Mouse (Mus musculus) ovary, adult 18-20 months (tissue): Measurements from ENCODE around the gene Tlr4.

ENCODE experiments used
- DNase-seq: peaks from one replicate; pipeline ENCODE4 v3.0.0; 2022; ENCODE audit warnings: low spot score, mixed read lengths

Tlr4 gene

DNA sequence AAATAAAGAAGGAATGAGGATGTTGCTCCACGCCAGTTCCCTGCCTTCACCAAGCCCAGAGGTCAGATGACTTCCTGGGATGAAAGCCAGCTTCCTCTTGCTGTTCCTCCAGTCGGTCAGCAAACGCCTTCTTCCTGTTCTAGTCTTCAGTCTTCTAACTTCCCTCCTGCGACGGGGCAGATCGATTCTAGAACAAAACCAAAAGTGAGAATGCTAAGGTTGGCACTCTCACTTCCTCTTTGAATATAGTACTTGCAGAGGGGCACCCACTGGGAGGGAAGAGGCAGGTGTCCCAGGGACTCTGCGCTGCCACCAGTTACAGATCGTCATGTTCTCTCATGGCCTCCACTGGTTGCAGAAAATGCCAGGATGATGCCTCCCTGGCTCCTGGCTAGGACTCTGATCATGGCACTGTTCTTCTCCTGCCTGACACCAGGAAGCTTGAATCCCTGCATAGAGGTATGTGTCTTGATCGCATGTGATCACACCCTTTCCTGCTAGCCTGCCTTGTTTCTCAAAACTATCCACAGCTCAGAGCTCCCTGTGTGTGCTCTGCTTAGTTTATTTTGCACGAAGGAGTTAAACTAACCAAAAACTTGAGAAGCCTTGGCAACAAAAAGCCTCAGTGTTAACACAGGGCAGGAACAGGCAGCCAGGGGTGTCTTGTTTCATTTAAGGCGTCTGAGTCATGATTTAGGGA lies at the start of gene Tlr4:
Gene Tlr4, plus strand, starts transcription at position 122 of the 700 bp plus-strand sequence.
- DNase-seq: peak; percentile 65

DNA sequence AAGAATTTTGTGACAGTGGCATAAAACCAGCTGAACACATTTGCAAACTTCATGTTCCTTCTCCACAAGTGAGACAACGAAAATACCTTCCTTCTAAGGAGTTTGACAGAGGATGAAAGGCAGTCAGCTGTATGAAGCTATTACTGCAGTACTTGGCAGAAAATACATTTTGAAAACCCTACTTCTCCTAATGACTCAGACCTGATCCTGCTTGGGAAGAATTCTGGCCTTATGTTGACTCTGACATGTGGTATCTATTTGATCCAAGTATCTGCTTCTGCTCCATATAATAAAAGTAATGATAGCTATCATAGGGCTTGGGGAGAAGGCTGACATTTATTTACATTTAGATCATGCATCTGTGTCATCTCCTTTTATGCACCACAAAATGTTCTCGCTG lies 33.1 kb upstream of the Tlr4 start:
- no peak for DNase-seq

DNA sequence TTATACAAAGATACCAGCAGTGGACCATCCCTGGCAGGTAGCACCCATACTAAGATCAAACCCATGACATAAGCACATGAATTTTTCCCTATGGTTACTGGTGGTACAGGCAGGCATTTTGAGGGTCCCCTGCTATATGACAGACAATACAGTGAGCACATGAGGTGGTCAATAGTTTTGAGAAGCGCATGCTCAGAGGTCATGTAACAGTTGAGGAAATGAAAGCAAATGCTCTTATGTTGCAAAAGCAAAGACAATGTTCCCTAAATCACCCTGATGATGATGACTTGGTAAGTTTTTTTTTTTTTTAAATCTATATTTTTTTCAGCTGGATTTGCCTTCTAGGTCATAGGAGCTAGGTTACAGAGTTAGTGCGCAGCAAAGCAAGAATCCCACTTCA lies 30.7 kb upstream of the Tlr4 start:
- DNase-seq: no peak

DNA sequence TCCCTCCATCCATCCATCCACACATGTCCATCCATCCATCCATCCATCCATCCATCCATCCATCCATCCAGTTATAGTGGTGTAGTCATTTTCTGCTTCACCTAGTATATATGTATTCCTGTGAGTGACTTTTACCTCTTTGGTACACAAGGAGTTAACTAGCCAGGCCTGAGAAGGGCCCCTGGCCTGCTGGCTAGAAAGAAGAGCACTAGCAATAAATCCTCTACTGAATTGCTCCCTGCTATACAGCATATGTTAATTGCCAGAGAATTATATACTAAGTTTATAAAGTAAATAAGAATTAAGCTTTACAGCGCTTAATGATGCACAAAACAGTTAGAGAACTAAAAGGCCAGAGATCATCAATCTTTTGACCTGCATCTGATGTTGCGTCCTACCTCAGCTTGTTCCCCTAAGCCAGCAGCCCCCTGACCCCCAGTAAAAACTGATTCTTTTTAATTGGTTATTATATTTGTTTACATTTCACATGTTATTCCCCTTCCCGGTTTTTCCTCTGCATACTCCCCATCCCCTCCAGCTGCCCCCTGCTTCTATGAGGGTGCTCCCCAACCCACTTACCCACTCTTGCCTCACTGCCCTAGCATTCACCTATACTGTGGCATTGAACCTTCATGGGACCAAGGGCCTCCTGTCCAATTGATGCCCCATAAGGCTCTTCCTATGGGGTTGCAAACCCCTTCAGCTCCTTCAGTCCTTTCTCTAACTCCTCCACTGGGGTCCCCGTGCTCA lies 22.7 kb upstream of the Tlr4 start:
- DNase-seq: no peak

- DNase-seq: no peak
Observed at GRCm38 (mm10) chr4:66805747-66806146, 21.6 kb upstream of the Tlr4 start.

DNA sequence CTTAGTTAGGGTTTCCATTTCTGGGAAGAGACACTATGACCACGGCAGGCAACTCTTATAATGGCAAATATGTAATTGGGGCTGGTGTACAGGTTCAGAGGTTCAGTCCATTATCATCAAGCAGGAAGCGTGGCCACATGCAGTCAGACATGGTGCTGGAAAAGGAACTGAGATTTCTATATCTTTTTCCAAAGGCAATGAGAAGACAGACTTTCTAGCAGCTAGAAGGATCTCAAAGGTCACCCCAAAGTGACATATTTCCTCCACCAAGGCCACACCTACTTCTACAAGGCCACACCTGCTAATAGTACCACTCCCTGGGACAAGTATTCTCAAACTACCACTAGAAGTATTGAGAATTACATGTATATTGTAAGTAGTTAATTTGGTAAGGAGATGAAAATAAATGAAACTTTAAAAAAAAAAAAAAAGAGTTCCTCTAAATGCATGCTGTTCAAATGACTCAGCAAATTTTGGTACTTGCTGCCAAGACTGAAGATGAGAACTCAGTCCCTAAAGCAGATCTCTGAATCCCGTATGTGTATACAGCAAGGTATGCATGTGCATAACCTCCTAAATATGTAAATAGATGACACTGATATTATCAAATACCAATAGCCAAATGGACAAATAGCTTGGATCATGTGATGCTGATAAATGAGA lies 10.9 kb upstream of the Tlr4 start:
- no peak for DNase-seq

DNA sequence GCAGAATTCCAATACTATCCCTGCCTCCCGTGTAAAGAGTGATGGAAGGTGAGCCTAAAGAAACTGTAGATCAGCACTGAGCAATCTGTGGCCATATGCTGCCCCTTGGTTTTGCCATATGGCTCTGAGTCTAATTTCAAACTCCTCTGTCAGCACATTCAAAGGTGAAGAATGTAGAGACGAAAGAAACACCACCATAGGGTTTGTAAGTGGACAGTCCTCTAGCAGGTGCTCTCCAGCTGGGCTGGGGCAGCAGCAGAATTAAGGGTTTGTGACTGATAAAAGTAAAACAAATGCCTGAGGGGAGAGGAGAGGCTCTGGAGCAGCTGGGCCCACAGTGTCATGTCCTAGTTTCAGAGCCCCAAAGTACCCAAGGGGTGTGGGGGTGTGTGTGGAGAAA lies 6.2 kb upstream of the Tlr4 start:
- no peak for DNase-seq

DNA sequence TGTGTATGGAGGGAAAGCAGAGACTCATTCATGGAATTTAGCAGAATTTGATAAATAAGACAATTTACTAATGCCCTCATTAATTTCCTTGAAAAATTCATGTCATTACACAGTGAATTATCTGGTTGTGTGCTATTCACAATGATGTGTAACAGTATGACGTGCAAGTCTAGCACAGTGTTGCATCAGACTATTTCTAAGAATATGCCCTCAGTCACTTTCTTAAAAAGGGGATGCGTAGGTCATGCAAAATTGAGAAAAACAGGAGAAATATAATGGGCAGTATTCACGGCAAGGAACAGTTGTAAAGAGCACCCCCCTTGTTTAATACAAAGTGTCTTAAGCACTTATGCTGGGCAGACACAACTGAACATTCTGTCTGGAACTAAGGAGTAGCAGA lies 5.6 kb upstream of the Tlr4 start:
- no peak for DNase-seq

DNA sequence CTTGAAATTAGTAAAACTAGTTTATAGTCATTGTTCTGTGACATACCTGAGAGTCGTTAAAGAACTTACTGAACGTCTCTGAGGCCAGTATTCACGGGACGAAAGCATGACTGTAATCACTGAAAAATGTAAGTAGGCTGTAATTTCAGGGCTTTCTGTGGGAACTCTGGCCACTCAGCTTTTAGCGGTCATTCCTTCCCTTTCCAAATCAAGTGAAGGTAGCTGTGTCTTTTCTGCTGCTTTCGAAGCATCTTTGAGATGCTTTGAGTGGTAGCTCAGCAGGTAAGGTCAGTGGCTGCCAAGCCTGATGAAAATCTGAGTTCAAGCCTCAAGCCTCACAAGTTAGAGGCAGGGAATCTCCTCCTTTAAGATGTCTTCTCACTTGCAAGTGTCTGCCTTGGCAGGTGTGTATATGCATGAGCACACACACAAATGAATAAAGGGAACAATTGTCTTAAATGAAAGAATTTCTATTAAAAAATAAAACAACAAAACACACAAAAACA lies 832 bp downstream of the Tlr4 start:
- no peak for DNase-seq

DNA sequence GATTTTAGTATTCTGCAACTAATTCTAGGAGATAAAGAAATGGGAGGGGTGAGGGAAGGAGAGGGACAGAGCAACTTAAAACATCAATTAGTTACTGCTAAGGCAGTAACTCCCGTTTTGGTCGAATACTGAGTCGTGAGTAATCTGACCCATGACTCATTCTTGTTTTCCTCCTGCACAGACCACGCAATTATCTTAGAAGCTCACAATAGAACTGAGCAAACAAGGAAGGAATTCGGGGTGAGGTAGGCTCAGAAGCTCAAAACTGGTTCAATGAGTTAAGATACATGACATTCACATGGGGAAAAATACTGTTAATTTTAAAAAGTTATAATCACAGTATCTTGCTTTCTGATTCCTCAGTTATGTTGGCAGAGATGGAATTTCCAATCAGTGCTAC lies 1.3 kb downstream of the Tlr4 start:
- DNase-seq: no peak

GRCm38 (mm10) chr4:66838071-66838470 lies 10.7 kb downstream of the Tlr4 start:
- DNase-seq: no peak

DNA sequence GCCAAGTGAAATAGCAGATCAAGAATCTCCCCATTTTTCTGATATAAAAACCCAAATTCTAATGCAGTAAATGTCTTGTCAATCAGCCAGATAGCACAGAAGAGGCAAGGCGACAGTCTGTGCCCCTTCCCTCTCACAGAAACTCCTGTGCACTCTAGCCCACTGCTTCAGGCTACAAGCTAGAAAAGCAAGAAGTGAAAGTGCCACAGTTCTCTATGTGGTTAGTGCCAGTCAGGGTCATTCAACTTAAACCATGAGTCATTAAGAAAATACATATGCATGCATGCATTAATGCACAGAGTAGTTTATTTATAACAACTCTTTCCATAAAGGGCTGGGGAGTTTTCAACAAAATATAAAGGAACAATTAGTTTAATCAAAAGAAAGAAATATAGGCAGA lies 15.9 kb downstream of the Tlr4 start:
- DNase-seq: no peak

DNA sequence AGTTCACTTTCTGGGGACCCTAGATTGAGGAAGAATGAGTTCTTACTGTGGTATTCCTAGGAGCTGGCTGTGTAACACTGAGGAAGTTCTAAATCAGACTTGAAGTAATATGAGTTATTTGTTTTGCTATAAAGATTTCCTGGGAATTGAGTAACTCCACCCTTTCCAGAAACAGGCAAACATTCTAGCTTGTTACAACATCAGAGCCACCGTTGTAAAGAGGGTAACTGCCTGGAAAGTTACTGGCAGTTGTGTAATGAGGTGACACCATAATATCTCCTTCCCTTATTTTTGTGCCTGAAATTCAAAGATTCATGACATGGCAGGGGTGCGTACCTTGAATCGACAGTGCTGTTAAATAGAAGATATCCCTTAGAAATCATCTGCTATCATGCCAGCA lies 24.6 kb downstream of the Tlr4 start:
- DNase-seq: no peak

GRCm38 (mm10) chr4:66856992-66857391 lies 29.6 kb downstream of the Tlr4 start:
- no peak for DNase-seq

GRCm38 (mm10) chr4:66869919-66870318 lies 42.5 kb downstream of the Tlr4 start:
- no peak for DNase-seq

GRCm38 (mm10) chr4:66872026-66872425 lies 44.6 kb downstream of the Tlr4 start:
- no peak for DNase-seq

DNA sequence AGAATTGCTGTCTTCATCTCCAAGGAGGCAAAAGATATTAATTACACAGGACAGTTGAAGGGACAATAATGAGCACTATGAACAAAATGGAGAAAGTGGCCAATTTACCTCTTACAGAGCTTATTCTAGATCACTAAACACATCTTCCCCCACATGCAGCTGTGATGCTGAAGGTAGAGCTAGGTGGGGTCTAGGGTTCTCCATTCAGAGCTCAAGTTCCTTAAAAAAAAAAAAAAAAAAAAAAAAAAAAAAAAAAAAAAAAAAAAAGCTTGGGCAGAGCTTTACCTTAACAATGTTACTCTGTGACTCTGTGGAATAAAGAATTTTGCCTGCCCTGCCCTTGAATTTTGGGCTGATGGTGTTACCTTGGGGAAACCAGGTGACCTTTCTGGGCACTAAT lies 46.0 kb downstream of the Tlr4 start:
- DNase-seq: no peak

DNA sequence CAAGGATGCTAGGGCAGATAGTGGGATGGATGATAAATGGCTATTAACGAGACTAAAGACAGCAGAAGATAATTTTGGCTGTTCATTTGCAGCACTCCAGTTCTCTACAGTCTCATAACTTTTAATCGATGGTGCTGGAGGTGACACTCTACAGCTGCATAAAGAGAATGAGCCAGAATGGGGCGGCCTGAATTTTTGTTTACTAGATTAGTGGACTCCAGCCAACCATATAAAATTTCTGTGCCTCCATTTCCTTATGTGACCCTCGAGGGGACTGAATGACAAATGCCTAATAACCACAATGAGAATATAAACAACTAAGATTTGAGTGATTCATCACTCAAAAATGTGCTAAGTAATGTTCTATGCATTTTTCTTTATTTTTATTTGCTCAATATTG lies 48.4 kb downstream of the Tlr4 start:
- DNase-seq: no peak

DNA sequence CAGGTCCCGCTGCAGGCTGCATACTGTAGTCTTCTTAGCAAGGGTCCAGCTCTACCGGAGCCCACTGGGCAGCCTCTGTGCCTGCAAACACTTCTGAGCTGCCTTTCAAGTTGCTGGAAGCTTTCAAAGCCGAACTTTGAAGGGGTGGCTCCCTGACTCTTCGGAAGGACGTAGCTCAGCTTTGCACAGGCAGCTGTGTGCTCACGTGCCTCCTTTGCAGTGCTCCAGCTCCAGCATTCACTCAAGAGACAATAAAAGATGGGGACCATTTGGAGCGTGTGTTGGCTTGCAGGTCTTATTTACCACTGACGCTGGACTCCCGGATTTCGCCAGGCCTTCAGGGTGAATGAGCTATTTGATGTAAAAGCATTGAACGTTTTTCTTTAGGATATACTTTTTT lies 50.2 kb downstream of the Tlr4 start:
- DNase-seq: no peak

GRCm38 (mm10) chr4:66881496-66881895 lies 54.1 kb downstream of the Tlr4 start:
- no peak for DNase-seq

DNA sequence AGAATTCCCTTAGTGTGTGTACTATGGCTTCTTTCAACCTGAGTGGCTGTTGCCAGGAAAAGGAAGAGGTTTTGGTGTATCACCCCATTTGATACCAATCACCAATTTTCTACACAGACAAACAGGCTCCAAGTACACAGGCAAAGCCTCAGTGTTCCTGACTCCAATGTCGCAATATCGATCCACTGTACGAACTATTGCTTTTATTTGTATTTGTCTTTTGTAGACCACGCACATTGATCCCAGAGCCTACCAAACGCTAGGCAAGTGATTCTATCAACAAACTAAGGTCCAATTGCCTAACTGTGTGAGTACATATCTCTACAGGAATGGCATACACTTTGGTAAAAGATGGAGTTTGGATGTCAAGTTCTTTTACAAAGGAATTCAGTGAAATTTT lies 55.9 kb downstream of the Tlr4 start:
- DNase-seq: no peak

GRCm38 (mm10) chr4:66894547-66894946 lies 67.2 kb downstream of the Tlr4 start:
- DNase-seq: no peak

DNA sequence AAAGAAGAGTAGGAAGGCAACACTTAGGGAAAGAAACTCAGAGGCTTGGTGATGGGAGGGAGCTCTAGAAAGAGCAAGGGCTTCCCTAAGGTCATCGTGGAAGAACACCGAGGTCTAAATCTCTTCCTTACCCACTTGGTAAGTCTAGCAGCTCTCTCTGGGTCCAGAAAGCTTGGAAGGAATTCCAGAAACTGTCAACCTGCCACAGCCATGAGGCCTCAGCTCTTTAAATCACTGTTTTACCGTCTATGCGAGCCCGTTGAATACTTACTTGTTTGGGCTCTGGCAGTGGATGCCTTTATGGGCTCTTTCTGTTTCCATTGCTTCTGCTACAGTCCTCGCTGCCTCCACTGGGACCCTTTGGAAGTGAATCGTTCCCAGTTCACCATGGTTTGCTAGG lies 67.6 kb downstream of the Tlr4 start:
- no peak for DNase-seq
